ENCODE assay signal across 10 mouse cellular contexts in the genomic region with DNA sequence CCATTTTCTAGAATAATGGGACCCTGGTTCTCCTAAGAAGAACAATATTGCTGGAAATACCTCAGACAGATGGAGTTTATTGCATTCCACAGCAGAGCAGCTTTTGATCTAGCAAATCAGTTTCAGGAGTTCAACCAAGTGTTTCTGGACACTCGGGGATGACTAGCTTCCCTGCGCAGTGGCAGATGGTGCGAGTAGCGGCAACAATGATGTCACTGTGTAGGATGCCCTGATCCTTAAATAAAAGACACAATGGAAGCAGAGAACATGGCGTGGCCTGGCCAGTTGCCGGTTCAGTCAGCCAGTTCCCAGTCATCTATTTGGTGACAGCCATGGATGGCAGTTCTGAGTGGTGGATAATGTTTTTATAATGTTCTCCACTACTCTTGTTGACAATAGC.
A peak's percentile ranks its signal among the peaks of the same experiment; 100 is the strongest.
DNase-seq lines count a peak whose midpoint lies in the region; ATAC-seq and TF ChIP-seq lines count a peak whose summit lies in the region.
"Had no signal": no experiment of that assay in that cellular context is flagged by ENCODE, and none has a peak within 500 bp of the region (broad histone marks: within the 10 kb centered on the region; RNA-seq: fewer than 3 reads in every experiment).

No protein-coding gene starts in this region.

- H3K9ac ChIP-seq in heart, embryonic 15.5 days: no peak overlapping the region
- H3K9ac ChIP-seq in midbrain, postnatal 0 days (replicated peaks; ENCODE audit: low read length, poor library complexity, severe bottlenecking): no peak overlapping the region
- no peak overlapping the region for H3K9ac ChIP-seq in hindbrain, embryonic 14.5 days
- H3K9ac ChIP-seq in stomach, embryonic 15.5 days: no peak overlapping the region

- no peak overlapping the region for H3K4me3 ChIP-seq in heart, embryonic 15.5 days
- H3K4me3 ChIP-seq in midbrain, embryonic 10.5 days: no peak overlapping the region
- H3K4me3 ChIP-seq in midbrain, postnatal 0 days (ENCODE audit: low read depth, low read length): no peak overlapping the region
- no peak overlapping the region for H3K4me3 ChIP-seq in hindbrain, embryonic 14.5 days (replicated peaks; ENCODE audit: low read length)
- no peak overlapping the region for H3K4me3 ChIP-seq in stomach, embryonic 15.5 days (replicated peaks)
- H3K4me3 ChIP-seq in thymus, adult 2 months (ENCODE audit: control insufficient read depth, insufficient read depth, low read length): no peak overlapping the region

- H3K27ac ChIP-seq in heart, embryonic 15.5 days: peak overlapping the region; percentile 69; the same call in 1 of the 2 replicates
- 0 out of 2 replicates have a peak overlapping the region, but pooled peaks have one; percentile 25 for H3K27ac ChIP-seq in midbrain, embryonic 10.5 days (replicated peaks)
- H3K27ac ChIP-seq in midbrain, postnatal 0 days (ENCODE audit: low read depth, low read length): no peak overlapping the region
- 0 out of 2 replicates have a peak overlapping the region, but pooled peaks have one; percentile 26 for H3K27ac ChIP-seq in hindbrain, embryonic 14.5 days
- H3K27ac ChIP-seq in stomach, embryonic 15.5 days: peak overlapping the region; percentile 89
- no peak overlapping the region for H3K27ac ChIP-seq in thymus, adult 2 months (ENCODE audit: control insufficient read depth, insufficient read depth, low read length)

- ATAC-seq in heart, embryonic 15.5 days (replicated peaks; ENCODE audit: insufficient number of reproducible peaks, insufficient read depth, low FRiP score, low read depth): no peak
- ATAC-seq in midbrain, postnatal 0 days (ENCODE audit: low FRiP score): no peak
- ATAC-seq in hindbrain, embryonic 14.5 days (ENCODE audit: low FRiP score): peak; percentile 54
- no peak for ATAC-seq in stomach, embryonic 15.5 days (ENCODE audit: insufficient read depth, low FRiP score, low read depth)
- ATAC-seq: forebrain, embryonic 16.5 days had no signal

- WGBS in heart, embryonic 15.5 days: 81% methylated on average over 6 of the region's 6 CpGs
- 79% methylated on average over 6 of the region's 6 CpGs for WGBS in midbrain, embryonic 10.5 days
- 80% methylated on average over 6 of the region's 6 CpGs for WGBS in midbrain, postnatal 0 days
- WGBS in hindbrain, embryonic 14.5 days: 69% methylated on average over 6 of the region's 6 CpGs
- 73% methylated on average over 6 of the region's 6 CpGs for WGBS in stomach, embryonic 15.5 days
- 94% methylated on average over 6 of the region's 6 CpGs for WGBS in thymus, adult 2 months

- no peak for TF ChIP-seq POLR2A in thymus, adult 2 months (IDR thresholded peaks at IDR 0.05; ENCODE audit: control insufficient read depth, extremely low read depth, insufficient read depth, low read length, poor library complexity)

- H3K4me2 ChIP-seq in heart, embryonic 15.5 days: no peak overlapping the region
- H3K4me2 ChIP-seq in midbrain, postnatal 0 days (ENCODE audit: low read depth, low read length, poor library complexity, severe bottlenecking): no peak overlapping the region
- H3K4me2 ChIP-seq in hindbrain, embryonic 14.5 days (replicated peaks): no peak overlapping the region
- no peak overlapping the region for H3K4me2 ChIP-seq in stomach, embryonic 15.5 days

- TF ChIP-seq CTCF in midbrain, postnatal 0 days (IDR thresholded peaks at IDR 0.05): no peak
- no peak for TF ChIP-seq CTCF in thymus, adult 2 months (IDR thresholded peaks at IDR 0.05; ENCODE audit: borderline replicate concordance, control insufficient read depth, extremely low read depth, insufficient read depth, low read length, poor library complexity)

- no peaks in the 10 kb centered on the region for H3K36me3 ChIP-seq in heart, embryonic 15.5 days
- no peaks in the 10 kb centered on the region for H3K36me3 ChIP-seq in midbrain, embryonic 10.5 days
- H3K36me3 ChIP-seq in midbrain, postnatal 0 days (ENCODE audit: insufficient read depth, low read length): no peaks in the 10 kb centered on the region
- H3K36me3 ChIP-seq in hindbrain, embryonic 14.5 days (replicated peaks; ENCODE audit: control insufficient read depth, insufficient read depth): no peaks in the 10 kb centered on the region
- H3K36me3 ChIP-seq in stomach, embryonic 15.5 days: no peaks in the 10 kb centered on the region
- no peaks in the 10 kb centered on the region for H3K36me3 ChIP-seq in thymus, adult 2 months (ENCODE audit: control insufficient read depth, insufficient read depth, low read length)

- H3K27me3 ChIP-seq in heart, embryonic 15.5 days: no peaks in the 10 kb centered on the region
- H3K27me3 ChIP-seq in midbrain, embryonic 10.5 days (ENCODE audit: low read depth, poor library complexity, severe bottlenecking): no peaks in the 10 kb centered on the region
- no peaks in the 10 kb centered on the region for H3K27me3 ChIP-seq in midbrain, postnatal 0 days (ENCODE audit: insufficient read depth, low read length)
- no peaks in the 10 kb centered on the region for H3K27me3 ChIP-seq in hindbrain, embryonic 14.5 days (ENCODE audit: control insufficient read depth, insufficient read depth, low read length)
- H3K27me3 ChIP-seq in stomach, embryonic 15.5 days (replicated peaks): no peaks in the 10 kb centered on the region
- H3K27me3 ChIP-seq in thymus, adult 2 months (ENCODE audit: control insufficient read depth, insufficient read depth, low read length): no peaks in the 10 kb centered on the region

- DNase-seq in heart, postnatal 4 days: no peak
- no peak for DNase-seq in midbrain, embryonic 10.5 days (ENCODE audit: low spot score)
- no peak for DNase-seq in midbrain, postnatal 0 days (ENCODE audit: low spot score)
- no peak for DNase-seq in hindbrain, embryonic 14.5 days (ENCODE audit: low spot score)
- no peak for DNase-seq in thymus, adult 2 months
- DNase-seq in thymus, postnatal 10 days (ENCODE audit: low spot score in 2 of 2): no peak
- DNase-seq: kidney, postnatal 14 days had no signal

- H3K4me1 ChIP-seq in heart, embryonic 15.5 days (replicated peaks): no peaks in the 10 kb centered on the region; the same call in 1 of the 2 replicates
- H3K4me1 ChIP-seq in midbrain, embryonic 10.5 days: peaks cover 6% of the 10 kb centered on the region; the same call in 1 of the 2 replicates
- H3K4me1 ChIP-seq in midbrain, postnatal 0 days (ENCODE audit: insufficient read depth, low read length): no peaks in the 10 kb centered on the region; the same call in 1 of the 2 replicates
- H3K4me1 ChIP-seq in hindbrain, embryonic 14.5 days (replicated peaks; ENCODE audit: control insufficient read depth, insufficient read depth, low read length): 0 out of 2 replicates have a peak, but pooled peaks cover 3% of the 10 kb centered on the region
- H3K4me1 ChIP-seq in stomach, embryonic 15.5 days: peaks cover 12% of the 10 kb centered on the region
- H3K4me1 ChIP-seq in thymus, adult 2 months (replicated peaks; ENCODE audit: control insufficient read depth, insufficient read depth, low read length): no peaks in the 10 kb centered on the region

- H3K9me3 ChIP-seq in heart, embryonic 15.5 days (replicated peaks): no peaks in the 10 kb centered on the region
- H3K9me3 ChIP-seq in midbrain, embryonic 10.5 days (replicated peaks): no peaks in the 10 kb centered on the region
- no peaks in the 10 kb centered on the region for H3K9me3 ChIP-seq in midbrain, postnatal 0 days (ENCODE audit: low read length)
- H3K9me3 ChIP-seq in hindbrain, embryonic 14.5 days (ENCODE audit: control insufficient read depth, low read length): no peaks in the 10 kb centered on the region
- H3K9me3 ChIP-seq in stomach, embryonic 15.5 days: no peaks in the 10 kb centered on the region

Comparison
In these comparisons a context has a peak if more than half of its experiments do, and no peak if none do; other contexts are left out.
1. H3K27ac ChIP-seq: peak in heart, embryonic 15.5 days (single experiment), midbrain, embryonic 10.5 days (single experiment), hindbrain, embryonic 14.5 days (single experiment) and stomach, embryonic 15.5 days (single experiment); none in midbrain, postnatal 0 days (single experiment) and thymus, adult 2 months (single experiment).